Mouse (Mus musculus): ENCODE measurements around the gene Thra. TPM values are rescaled to one million over a fixed set of nuclear protein-coding genes. Genes with fewer than 3 reads are reported as not detected.

The Thra gene
- total RNA-seq (2012; rRNA removed) (2.5 and 3.9 TPM in 2 replicates), total RNA-seq (2014; rRNA removed) (0.81 and 1.1 TPM in 2 replicates), polyA plus RNA-seq (2012; ENCODE audit: insufficient read length, low read depth) (3.8 and 4.3 TPM in 2 replicates)

DNA sequence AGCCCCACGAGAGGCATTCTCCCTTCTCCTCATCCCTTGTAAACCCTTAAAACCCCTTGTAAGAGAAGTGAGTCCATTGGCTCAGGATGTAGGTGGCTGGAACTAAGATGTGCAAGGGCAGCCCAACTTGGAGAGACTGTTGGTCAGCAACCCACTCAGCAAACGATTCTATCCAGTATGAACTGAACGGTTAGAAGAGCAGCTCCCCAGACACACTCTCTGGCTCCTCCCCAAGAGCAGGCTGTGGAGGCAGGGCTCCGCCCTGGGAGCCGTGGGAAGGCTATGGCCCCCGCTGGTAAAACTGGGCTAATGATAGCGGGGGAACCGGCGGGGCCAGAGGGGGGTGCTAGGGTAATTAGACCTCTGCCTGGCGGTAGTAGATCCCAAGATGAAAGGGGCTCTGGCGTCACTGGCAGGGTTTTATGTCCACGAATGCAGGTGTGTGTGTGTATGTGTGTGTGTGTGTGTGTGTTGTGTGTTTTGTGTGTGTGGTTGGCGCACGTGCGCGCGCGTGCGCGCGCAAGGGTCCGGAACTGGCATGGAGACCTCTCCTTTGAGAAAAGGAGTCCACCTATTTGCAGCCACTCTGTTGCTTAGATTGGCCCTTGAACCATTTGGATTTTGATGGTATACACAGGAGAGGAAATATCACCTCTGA, at the start of gene Thra:
Gene Thra (plus strand): TSS at position 246 of the 658 bp plus-strand sequence.
- Histone ChIP-seq H3K27ac (ENCODE audit: insufficient read depth, low read depth) (no peak within 1 kb of the TSS), H3K9ac (ENCODE audit: insufficient read depth, low read depth) (peak within 1 kb of the TSS; percentile 88), H3K9me3 (replicated peaks; ENCODE audit: low read length) (no peaks in the 10 kb centered on the region), H3K4me3 (replicated peaks in 1 of 3; ENCODE audit: low read depth in 2 of 3, low read length in 2 of 3, poor library complexity in 1 of 3) (peak within 1 kb of the TSS; percentile 27 to 81 (median 62)), H3K36me3 (replicated peaks in 1 of 2; ENCODE audit: control insufficient read depth in 1 of 2, insufficient read depth in 1 of 2, low read length in 1 of 2) (no peaks in the 10 kb centered on the region), H3K4me2 (ENCODE audit: insufficient read depth, low read depth, poor library complexity, severe bottlenecking) (peak within 1 kb of the TSS; percentile 99), H3K79me2 (replicated peaks; ENCODE audit: control insufficient read depth, extremely low read depth, insufficient read depth, poor library complexity, severe bottlenecking) (no peaks in the 10 kb centered on the region), H3K27me3 (replicated peaks) (peaks cover 70% of the 10 kb centered on the region), H3K4me1 (ENCODE audit: control insufficient read depth in 1 of 2, insufficient read depth in 2 of 2) (peaks cover 6 to 8% of the 10 kb centered on the region in 2 experiments)
- DNase-seq (ENCODE audit: extremely low read depth): no peak
- dilution Hi-C loops (cut with MboI; ENCODE audit: extremely low pct_ligation_motif_present, extremely low pct_unique_long_range_greater_than_20kb, low sequenced_read_pairs) (no loop called here), in situ Hi-C loops (cut with MboI; ENCODE audit: low pct_ligation_motif_present, low pct_unique_long_range_greater_than_20kb, low sequenced_read_pairs) (no loop called here)
- TF ChIP-seq TBP (conservative IDR thresholded peaks at IDR 0.05; ENCODE audit: low read depth, low read length): no peak
- TF ChIP-seq KAT2A (IDR thresholded peaks at IDR 0.05; ENCODE audit: insufficient replicate concordance, low read length): no peak
- no peak for TF ChIP-seq SIN3A (IDR thresholded peaks at IDR 0.05; ENCODE audit: low read length)
- 0 out of 2 replicates have a peak, but pooled peaks have one; percentile 15 for TF ChIP-seq UBTF (IDR thresholded peaks at IDR 0.05; ENCODE audit: low read depth, low read length)
- TF ChIP-seq JUND (conservative IDR thresholded peaks at IDR 0.05; ENCODE audit: low read depth, low read length): no peak
- no peak for TF ChIP-seq ZNF384 (IDR thresholded peaks at IDR 0.05; ENCODE audit: low read depth, low read length)
- no peak for TF ChIP-seq NELFE (IDR thresholded peaks at IDR 0.05; ENCODE audit: low read depth, low read length)
- no peak for TF ChIP-seq MAX (IDR thresholded peaks at IDR 0.05; ENCODE audit: low read length)
- 0 out of 2 replicates have a peak, but pooled peaks have one; percentile 11 for TF ChIP-seq TCF12 (IDR thresholded peaks at IDR 0.05; ENCODE audit: low read depth, low read length)
- TF ChIP-seq RCOR1 (conservative IDR thresholded peaks at IDR 0.05; ENCODE audit: low read depth, low read length): 0 out of 2 replicates have a peak, but pooled peaks have one; percentile 32
- TF ChIP-seq BHLHE40 (IDR thresholded peaks at IDR 0.05; ENCODE audit: low read depth, low read length): peak; percentile 93
- TF ChIP-seq NRF1 (IDR thresholded peaks at IDR 0.05; ENCODE audit: low read depth, low read length): peak; percentile 67

DNA sequence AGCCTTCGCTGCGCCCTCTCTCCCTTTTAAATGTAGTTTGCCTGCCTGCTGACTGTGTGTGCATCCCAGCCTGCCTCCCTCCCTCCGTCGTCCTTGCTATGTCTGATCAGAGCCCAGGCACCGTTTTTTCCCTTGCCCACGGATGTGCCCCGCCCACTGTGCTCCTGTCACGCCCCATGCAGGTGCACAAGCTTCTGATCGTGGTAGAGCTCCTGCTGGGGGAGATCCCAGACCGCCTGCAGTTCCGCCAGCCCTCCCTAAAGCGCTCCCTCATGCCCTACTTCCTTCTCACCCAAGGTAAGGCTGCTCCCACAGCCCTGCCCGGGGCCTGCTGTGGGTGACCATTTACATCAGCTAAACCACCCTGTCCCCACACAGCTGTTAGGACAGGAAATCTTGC, 47.2 kb upstream of the Thra start:
- Histone ChIP-seq H3K36me3 (replicated peaks in 1 of 2; ENCODE audit: control insufficient read depth in 1 of 2, insufficient read depth in 1 of 2, low read length in 1 of 2) (peaks cover 75 to 89% of the 10 kb centered on the region in 2 experiments), H3K4me2 (ENCODE audit: insufficient read depth, low read depth, poor library complexity, severe bottlenecking) (no peak overlapping the region), H3K9me3 (replicated peaks; ENCODE audit: low read length) (no peaks in the 10 kb centered on the region), H3K79me2 (replicated peaks; ENCODE audit: control insufficient read depth, extremely low read depth, insufficient read depth, poor library complexity, severe bottlenecking) (no peaks in the 10 kb centered on the region), H3K4me3 (replicated peaks in 1 of 3; ENCODE audit: low read depth in 2 of 3, low read length in 2 of 3, poor library complexity in 1 of 3) (no peak overlapping the region), H3K9ac (ENCODE audit: insufficient read depth, low read depth) (no peak overlapping the region), H3K4me1 (ENCODE audit: control insufficient read depth in 1 of 2, insufficient read depth in 2 of 2) (peaks cover 0 to 22% of the 10 kb centered on the region in 2 experiments; a peak in 2 of 4 replicates), H3K27me3 (replicated peaks) (no peaks in the 10 kb centered on the region), H3K27ac (ENCODE audit: insufficient read depth, low read depth) (no peak overlapping the region)
- in situ Hi-C loops (cut with MboI; ENCODE audit: low pct_ligation_motif_present, low pct_unique_long_range_greater_than_20kb, low sequenced_read_pairs): loop anchor here (10.0 kb wide), 1 partner anchor 222 kb away; no protein-coding TSS in a partner anchor
- TF ChIP-seq ZMIZ1 (IDR thresholded peaks at IDR 0.05; ENCODE audit: low read depth, low read length) (no peak), NRF1 (IDR thresholded peaks at IDR 0.05; ENCODE audit: low read depth, low read length) (no peak), BHLHE40 (IDR thresholded peaks at IDR 0.05; ENCODE audit: low read depth, low read length) (0 out of 2 replicates have a peak, but pooled peaks have one; percentile 14)
- dilution Hi-C loops (cut with MboI; ENCODE audit: extremely low pct_ligation_motif_present, extremely low pct_unique_long_range_greater_than_20kb, low sequenced_read_pairs): no loop called here
- peak; percentile 48 for DNase-seq (ENCODE audit: extremely low read depth)
